Mouse (Mus musculus): ENCODE results near the gene Vwa3b.

Vwa3b gene

DNA sequence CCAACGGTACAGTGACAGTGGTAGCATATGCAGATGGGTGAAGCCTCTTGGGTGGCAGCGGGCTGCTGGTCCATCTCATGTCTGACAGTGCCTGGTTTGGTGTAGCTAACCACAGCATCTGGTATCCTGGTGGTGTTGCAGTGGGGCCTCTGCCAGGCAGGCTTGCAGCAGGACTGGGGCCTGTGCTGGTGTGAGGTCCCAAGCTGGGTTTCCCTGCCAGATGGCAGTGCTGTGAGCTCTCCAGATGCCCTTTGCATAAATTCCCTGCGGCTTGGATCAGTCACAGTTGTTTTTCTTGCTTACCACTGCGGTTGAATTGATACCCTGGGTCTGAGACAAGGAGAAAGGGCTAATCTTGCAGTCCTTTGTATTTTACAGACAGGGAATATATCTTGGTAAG is 95.9 kb downstream of the Vwa3b start:
- DNase-seq (ENCODE audit: low spot score in 2 of 2) = no peak

GRCm38 (mm10) chr1:37122798-37123197 is 96.4 kb downstream of the Vwa3b start:
- DNase-seq (ENCODE audit: low spot score in 2 of 2) = no peak

DNA sequence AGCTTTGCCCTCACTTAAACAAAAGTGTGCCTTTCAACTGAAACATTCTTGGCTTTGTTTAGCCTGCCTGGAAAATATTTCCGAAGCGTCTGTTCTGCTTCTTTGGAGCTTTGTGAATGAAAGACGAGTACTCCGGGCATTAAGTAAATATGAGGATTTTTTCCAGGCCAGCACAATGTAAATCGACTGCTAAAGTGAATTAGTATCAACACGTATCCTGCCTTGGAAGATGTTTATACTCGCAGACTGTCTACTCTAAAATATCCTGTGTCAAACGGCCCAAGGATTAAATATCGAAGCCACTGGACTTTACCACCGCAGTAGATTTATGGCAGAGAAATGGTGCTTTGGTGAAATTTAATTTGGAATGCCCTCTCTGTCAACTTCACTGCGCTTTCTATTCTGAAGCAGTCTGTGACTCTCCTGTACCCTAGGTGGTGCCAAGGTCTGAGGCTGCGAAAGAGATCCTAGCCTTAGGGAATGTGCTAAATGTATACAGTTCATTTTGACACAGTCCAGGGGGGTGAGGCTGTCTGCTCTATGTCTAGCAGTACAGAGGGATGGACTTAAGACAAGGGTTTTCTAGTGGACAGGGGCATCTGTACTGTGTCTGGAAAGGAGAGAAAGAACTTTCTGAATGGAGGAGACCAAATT is 98.4 kb downstream of the Vwa3b start:
- DNase-seq (ENCODE audit: low spot score in 2 of 2) = no peak

DNA sequence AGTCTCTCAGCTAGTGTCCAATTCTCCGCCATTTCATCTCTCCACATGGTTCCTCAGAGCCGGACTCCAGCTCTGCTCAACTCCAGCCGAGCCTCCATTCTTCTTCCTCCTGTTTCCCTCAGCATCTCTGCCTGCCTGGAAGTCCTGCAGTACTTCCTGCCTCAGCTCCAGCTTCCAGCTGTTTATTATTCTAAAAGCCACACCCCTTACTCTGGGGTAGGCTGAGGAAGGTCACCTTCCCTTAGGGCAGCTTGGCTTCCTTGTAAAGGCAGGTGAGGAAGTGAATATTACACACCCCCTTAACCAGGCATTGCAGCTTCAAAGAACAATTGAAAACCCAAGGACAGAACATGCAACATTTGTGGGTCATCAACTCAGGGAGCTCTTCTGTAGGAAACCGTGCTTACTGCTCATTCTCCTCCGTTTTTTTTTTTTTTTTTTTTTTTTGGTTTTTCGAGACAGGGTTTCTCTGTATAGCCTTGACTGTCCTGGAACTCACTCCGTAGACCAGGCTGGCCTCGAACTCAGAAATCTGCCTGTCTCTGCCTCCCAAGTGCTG is 103.7 kb downstream of the Vwa3b start:
- DNase-seq (ENCODE audit: low spot score in 2 of 2) = no peak

DNA sequence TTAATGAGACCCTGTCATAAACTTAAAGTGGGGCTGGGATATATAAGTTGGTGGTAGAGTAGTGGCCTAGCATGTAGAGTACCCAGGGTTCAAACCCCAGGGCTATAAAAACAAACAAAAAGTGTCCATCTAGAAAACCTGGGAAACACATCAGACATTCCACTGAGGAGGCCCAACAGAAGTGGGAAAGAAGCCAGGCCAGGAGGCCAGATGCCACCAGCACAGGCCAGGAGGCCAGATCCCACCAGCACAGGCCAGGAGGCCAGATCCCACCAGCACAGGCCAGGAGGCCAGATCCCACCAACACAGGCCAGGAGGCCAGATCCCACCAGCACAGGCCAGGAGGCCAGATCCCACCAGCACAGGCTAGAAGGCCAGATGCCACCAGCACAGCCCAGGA is 104.8 kb downstream of the Vwa3b start:
- DNase-seq (ENCODE audit: low spot score in 2 of 2) = no peak

DNA sequence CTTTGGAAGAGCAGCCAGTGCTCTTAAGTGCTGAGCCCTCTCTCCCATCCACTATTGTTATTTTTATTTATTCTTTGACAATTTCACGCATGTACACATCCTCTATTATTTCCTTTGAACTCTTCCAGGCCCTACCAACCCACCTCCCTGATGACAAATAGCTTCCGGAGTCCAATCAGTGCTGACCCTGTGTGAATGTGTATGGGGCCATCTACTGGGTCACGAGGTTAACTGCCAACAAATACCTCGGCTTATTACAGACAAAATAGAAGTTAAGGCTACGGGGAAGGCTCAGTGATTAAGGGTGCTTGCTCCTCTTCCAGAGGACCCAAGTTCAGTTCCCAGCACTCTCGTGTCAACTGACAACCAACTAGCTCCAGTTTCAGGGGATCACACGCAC is 106.0 kb downstream of the Vwa3b start:
- DNase-seq (ENCODE audit: low spot score in 2 of 2) = no peak

DNA sequence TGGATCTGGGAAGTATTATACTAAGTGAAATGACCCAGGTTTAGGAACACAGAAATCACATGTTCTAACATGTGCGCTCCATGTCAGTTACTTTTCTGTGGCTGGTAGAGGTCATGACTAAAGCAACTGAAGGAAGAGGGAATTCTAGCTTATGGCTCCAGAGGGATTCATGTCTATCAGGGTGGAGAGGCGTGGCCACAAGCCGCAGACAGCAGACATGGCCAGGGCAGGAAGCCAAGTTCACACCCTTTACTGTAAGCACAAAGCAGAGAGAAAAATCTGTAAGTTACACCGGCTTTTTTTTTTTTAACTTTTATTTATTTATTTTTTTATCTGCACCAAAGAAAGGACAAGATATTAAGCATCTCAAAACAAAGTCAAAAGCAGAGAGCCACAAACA is 119.6 kb downstream of the Vwa3b start:
- no peak for DNase-seq (ENCODE audit: low spot score in 2 of 2)

DNA sequence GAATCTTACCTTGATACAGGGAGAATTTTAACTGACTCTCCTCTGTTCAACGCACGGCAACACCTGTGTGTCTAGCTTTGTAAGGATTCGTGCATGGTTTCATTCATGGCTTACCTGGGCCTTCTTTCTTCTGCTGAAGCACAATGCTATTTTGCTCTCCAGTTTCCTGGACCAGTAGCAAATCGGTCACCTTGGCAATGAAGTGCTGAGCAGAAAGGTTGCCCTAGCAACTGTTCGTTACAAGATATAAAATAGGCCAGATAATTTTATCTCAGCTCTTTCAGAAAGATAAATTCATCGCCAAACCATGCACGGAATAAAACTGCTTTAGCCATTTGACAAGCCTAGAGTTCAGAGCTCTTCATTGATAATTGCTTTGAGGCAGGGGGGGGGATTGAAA is 123.5 kb downstream of the Vwa3b start:
- DNase-seq (ENCODE audit: low spot score in 2 of 2) = no peak

- no peak for DNase-seq (ENCODE audit: low spot score in 2 of 2)
These were observed 125.5 kb downstream of the Vwa3b start for GRCm38 (mm10) chr1:37151896-37152295.

DNA sequence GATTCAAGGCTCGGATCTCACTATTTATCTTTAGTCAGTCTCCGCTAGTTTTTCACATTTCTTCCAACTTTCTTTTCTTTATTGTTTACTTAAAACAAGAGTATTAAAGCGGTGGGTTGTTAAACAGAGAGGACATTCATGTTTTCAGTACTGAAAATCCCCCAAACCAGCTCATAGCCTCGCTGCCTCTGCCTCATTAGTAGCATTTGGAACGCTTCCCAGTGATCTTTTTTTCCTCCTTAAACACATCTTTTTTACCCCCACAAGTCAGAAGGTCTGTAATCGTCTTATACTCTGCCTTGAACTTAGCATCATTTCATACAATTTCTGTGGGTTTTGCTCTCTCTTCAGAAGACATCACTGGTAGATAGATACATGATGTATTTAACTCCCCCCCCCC is 139.7 kb downstream of the Vwa3b start:
- DNase-seq (ENCODE audit: low spot score in 2 of 2) = no peak

DNA sequence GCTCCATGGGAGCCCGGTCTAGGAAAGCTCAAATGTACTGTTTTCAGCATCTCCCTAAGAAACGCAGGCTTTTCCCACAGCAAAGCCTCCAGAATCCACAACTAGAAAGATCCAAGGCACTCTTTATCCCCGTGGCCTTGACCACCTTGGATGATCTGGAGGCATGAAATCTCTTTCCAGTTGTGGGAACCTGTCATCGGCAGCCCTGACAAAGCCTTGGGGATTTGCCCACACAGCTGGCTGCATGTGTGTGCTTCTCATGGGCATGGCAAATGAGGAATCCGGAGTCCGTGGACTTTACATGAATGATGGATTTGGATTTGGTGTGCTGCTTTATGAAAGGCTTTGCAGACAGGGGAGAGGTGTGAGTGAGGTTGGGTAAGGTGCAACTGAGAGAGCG is 141.5 kb downstream of the Vwa3b start:
- DNase-seq (ENCODE audit: low spot score in 2 of 2) = no peak

DNA sequence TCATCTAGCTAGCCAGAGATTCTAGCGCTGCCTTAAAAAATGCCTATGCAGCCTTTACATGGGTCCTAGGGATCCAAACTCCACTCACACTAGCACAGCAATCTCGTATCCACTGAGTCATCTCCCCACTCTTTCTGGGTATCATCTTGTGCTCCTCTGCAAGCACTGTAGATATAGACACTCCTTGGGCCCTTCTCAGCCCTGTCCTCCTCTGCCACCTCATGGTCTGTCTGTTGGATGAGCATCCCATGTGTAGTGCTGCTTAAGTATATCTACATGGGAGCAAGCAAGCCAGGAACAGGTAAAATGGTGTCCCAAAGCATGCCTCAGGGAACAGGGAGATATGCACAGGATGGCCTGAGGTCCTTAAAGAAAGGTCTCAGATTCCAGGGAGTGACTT is 151.5 kb downstream of the Vwa3b start:
- no peak for DNase-seq (ENCODE audit: low spot score in 2 of 2)

GRCm38 (mm10) chr1:37179852-37180251 is 153.5 kb downstream of the Vwa3b start:
- DNase-seq (ENCODE audit: low spot score in 2 of 2) = no peak

DNA sequence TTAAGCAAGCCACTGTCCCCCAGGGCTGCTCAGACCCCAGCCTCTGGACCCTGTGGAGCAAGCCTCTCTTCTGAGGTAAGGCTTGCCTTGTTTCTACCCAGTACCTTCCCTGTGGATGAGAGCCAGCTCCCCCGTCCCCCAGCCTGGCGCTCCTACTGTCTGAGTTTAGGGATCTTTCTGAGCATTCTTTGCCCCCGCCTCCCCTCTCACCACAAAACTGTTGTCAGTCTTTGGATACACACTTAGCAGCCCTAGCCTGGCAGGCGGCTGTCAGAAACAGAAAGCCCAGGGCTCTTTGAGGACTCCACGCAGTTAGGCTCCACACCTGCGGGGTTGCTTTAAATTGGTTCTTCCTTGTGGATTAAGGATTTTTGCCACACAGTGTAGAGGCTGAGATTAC is 160.7 kb downstream of the Vwa3b start:
- no peak for DNase-seq (ENCODE audit: low spot score in 2 of 2)

GRCm38 (mm10) chr1:37194607-37195006 is 168.2 kb downstream of the Vwa3b start:
- no peak for DNase-seq (ENCODE audit: low spot score in 2 of 2)

DNA sequence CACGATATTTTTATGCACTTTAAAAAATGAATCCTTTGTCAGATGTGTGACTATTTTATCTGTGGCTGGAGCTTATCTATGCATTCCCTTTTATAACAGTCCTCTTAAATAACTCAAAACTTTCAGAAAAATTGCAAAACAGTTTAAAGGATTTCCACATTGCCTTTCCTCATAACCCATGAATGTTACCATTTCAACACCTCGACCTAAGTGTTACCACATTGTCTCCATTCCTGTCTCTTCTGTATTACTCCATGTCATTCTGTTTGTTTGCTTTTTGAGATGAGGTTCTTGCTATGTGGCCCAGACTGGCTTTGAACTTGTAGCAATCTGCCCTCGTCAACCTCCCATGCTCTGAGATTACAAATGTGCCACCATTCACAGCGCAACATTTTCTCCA is 175.0 kb downstream of the Vwa3b start:
- DNase-seq (ENCODE audit: low spot score in 2 of 2) = no peak

DNA sequence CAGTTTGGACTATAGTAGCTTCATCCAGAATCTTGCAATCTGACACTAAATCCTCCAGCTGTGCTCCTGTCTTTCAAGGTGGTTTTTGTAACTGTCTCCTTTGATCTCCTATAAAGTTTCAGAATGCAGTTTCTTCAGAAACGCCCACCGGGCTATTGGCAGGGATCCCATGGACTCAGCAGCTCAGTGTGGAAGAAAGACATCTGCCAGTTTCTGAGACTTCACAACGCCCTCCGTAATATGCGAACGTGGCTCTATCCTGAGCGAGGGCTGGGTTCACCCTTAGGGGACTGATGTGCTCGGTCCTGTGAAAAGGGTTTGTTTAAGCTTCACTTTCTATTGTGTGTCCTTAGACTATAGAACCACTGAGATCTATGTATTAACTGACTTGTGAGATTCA is 181.3 kb downstream of the Vwa3b start:
- no peak for DNase-seq (ENCODE audit: low spot score in 2 of 2)

DNA sequence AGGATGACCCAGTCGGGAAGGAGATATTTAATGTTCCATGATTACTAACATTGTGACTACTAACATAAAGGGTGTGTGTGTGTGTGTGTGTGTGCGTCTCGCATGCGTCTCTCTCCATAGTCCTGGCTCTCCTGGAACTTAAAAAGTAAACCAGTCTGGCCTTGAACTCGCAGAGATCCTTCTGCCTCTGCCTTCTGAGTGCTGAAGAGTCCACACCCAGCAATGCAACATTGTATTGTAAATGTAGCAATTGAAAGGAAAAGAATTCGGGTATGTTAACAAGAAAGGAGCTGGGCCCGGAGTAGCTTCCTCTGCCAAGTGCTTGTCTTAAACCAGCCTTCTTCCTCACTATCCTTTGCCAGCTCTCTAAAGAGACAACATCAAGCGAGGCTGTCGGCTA is 186.0 kb downstream of the Vwa3b start:
- DNase-seq (ENCODE audit: low spot score in 2 of 2) = no peak

DNA sequence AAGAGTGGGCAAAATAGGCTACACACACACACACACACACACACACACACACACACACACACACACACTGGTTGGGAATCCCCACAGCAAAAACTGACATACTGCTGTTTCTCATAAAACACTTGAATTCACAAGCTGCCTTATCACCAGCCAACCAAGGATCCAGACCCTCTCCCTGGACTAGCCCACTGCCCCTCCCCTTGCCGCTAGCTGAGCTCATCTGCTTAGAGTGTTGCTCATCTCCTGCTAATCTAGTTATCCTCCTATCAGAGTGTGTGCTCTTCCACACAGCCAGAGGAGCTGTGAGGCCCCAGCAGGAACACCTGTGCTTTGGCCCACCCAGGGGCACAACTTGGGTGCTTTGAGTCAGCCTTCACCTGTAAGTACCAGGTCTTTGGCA is 187.7 kb downstream of the Vwa3b start, which contains the start of gene Cnga3:
Gene Cnga3, plus strand, starts transcription at position 291 of the 400 bp plus-strand sequence.
- no peak for DNase-seq (ENCODE audit: low spot score in 2 of 2)

- no peak for DNase-seq (ENCODE audit: low spot score in 2 of 2)
These were observed 192.0 kb downstream of the Vwa3b start for GRCm38 (mm10) chr1:37218386-37218785.

DNA sequence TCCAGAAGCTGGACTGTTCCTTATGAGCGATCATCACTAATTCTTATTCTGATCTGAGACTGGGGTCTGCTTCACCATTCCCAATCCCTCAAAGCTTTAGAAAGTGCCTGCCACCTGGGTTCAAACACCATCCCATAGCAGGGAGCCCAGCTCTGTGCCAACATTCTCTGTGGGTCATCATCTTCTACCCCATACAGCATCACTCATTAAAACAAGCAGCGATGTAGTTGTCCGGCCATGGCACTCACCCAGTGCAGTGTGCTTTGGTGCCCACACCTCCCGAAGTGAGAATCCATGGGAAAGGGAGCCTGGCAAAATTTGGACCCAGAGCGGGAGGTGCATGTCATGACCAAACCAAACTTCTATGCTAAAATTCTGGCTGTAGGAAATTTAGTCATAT is 193.2 kb downstream of the Vwa3b start:
- no peak for DNase-seq (ENCODE audit: low spot score in 2 of 2)

DNA sequence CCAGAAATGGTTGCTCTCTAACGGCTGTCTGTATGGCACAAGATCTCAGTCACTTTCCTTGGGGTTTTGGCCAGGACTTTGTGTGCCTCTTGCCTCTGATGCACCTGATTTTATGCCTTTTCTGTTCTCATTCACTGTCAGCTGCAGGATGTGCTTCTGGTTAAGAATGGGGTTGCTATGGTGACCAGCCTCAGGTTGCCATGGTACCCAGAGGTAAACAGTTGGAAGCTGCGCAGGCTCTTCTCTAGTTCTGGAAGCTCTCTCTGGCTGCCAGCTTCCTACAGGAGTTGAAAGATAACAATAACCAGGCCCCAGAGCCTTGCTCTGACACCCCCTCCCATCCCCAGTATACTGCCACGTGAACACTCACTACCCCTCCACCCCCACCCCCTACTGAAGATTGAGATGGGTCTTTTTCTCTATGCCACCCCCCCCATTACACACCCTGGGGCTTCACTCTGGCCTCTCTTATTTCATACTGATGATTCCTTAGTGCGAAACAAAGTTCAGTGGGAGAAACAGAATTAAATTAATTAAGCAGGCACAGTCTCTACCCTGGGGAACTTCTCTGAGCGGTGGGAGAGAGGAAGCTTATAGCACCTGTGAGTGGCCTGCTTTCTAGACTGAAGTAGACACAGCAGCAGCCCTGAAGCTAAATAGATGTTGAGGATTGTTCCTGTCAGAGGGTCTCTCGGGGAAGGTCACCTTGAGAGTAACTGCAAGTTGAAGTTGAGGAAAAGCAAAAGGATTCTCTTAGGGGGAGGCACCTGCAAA is 193.9 kb downstream of the Vwa3b start:
- peak; percentile 51 to 57 for DNase-seq (ENCODE audit: low spot score in 2 of 2)

- DNase-seq (ENCODE audit: low spot score in 2 of 2) = no peak
These were observed 195.6 kb downstream of the Vwa3b start for GRCm38 (mm10) chr1:37222002-37222401.
